Mouse (Mus musculus): Measurements from ENCODE around the gene Ryr2.

Gene Ryr2

DNA sequence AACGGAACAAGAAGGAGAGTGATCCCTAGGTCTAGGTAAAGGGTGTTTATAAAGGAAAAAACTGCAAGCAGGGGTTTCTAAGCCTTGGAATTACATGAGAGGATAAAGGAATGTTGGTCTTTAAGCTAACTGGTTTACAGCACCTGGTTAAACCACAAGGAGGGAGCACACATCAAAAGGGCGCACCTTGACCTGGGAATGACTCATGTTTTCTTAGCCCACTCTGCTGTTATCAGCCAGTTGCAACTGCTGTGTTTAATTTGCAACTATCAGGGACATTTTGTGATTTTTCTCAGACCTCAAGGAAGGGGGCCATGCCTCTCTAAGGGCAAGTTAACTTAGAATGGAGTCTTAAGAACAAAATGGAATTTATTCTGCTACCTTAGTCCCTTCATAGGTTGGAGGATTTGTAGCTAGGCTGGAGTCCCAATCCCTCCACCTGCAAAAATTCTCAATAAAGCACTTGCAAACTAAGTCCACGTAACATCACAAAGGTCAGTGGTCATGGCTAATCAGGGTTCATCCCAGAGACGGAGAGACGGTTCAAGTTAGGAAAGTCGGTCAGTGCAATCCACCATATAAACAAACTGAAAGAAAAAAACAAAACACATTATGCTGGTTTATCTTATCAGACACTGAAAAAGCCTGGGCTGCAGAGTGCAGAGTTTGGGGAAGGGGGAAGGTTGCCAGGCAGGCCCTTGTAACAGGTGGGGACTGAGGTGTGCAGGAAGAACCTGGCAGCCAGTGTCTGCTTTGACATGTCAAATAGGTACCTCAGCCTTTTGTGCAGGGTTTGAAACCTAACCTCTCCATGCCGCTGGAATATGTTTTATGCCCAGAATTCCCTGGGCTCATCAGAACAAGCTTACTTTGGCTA, 574.5 kb downstream of the Ryr2 start:
- DNase-seq = no peak

DNA sequence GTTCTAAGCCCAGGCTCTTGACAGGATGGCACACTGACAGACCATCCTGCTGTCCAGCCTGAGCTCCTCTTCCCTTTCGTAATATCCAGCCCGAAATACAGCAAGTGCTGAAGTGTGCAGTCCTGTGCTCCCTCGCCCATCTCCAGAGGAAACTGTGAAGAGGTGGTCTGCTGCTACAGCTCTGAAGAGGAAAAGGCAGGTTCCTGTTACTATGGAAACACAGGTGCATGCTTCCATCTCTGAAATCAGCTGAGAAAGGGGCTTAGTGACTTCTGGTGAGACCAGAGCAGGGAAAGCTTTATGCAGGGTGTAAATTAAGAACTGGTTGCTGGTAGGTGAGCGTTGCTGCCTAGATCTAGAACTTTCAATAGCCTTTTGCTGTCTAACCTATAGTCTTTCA, 583.1 kb downstream of the Ryr2 start:
- no peak for DNase-seq

DNA sequence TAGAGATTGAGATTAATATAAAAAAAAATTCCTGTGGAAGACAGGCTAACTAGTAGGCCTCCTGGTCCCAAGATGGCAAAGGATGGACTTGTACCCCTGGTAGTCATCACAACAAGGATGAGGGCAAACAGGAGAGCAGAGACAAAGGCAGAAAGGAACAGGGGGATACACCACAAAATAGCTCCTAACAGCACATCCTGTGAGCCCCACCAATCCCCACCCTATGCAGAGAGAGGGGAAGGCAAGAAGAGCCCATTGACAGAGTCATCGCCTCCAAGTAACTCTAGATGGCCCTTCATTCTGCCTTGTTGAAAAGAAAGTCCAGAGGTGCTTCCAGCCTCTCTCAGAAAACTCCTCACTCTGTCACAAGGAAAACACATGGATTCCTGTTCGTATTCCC, 586.0 kb downstream of the Ryr2 start:
- DNase-seq = no peak

DNA sequence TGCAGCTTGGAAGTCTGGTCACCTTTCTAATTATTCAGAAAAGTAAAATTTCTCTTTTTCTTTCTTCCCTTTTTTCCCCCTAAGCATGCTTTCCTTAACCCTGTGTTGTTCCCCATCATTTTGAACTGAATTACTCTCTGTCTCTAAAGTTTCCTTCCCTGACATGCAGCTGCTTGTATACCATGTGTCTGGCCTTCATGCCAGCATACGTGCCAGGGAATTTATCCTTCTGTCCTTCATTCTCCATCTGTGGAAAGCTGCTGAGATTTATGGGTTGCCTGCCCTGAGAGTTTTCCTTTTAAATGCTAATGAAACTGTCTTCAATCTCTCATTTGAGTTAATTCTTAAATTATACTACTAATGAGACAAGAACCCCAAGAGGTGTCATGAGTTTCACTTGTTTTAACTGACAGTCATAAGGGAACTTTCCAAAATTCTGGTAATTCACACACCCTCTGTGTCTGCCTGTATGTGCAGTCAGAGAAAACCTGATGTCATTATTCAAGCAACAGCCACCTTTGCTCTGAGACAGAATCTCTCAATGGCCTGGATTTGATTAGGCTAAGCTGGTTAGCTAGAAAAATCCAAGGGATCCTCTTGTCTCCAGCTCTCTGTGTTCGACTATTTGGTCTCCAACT, 595.1 kb downstream of the Ryr2 start:
- DNase-seq = no peak

Data from cerebellum, adult 11 months (tissue).